Mouse (Mus musculus): ENCODE results near the gene Hrh1. TPM values are rescaled to one million over a fixed set of nuclear protein-coding genes. Genes with fewer than 3 reads are reported as not detected.

Hrh1 gene
- total and polyA plus RNA-seq, 3 experiments, result not detected

DNA sequence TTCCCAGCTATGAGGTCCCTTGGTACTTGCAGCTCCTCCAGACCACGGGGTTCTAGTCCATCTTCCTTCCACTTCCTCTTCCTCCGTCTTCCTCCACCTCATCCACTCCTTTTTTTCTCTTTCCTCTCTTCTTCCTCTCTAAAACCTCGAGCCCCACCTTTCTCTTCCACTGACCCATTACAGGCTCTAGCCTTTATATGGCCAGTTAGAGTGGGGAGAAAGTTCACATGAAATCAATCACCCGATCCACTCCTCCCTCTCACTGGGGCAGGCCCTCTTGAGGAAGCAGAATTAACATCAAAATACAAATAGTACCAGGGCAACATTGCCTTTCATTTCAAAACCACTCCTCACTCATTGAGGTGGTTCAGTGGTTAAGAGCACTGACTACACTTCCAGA is 9.9 kb upstream of the Hrh1 start:
- no peak for DNase-seq (ENCODE audit: extremely low read depth)
- Histone ChIP-seq H3K36me3 (replicated peaks in 1 of 2; ENCODE audit: control insufficient read depth in 1 of 2, insufficient read depth in 1 of 2, low read length in 1 of 2) (no peaks in the 10 kb centered on the region), H3K79me2 (replicated peaks; ENCODE audit: control insufficient read depth, extremely low read depth, insufficient read depth, poor library complexity, severe bottlenecking) (no peaks in the 10 kb centered on the region), H3K27me3 (replicated peaks) (peaks cover 94% of the 10 kb centered on the region), H3K27ac (ENCODE audit: insufficient read depth, low read depth) (no peak overlapping the region), H3K4me3 (replicated peaks in 1 of 3; ENCODE audit: low read depth in 2 of 3, low read length in 2 of 3, poor library complexity in 1 of 3) (no peak overlapping the region), H3K9ac (ENCODE audit: insufficient read depth, low read depth) (no peak overlapping the region), H3K9me3 (replicated peaks; ENCODE audit: low read length) (peaks cover 4% of the 10 kb centered on the region), H3K4me2 (ENCODE audit: insufficient read depth, low read depth, poor library complexity, severe bottlenecking) (no peak overlapping the region), H3K4me1 (ENCODE audit: control insufficient read depth in 1 of 2, insufficient read depth in 2 of 2) (no peaks in the 10 kb centered on the region)
- no peak for TF ChIP-seq CTCF (conservative IDR thresholded peaks at IDR 0.05 in 1 of 2, IDR thresholded peaks at IDR 0.05 in 1 of 2; ENCODE audit: low read depth in 2 of 2, low read length in 2 of 2)
- dilution Hi-C loops (cut with MboI; ENCODE audit: extremely low pct_ligation_motif_present, extremely low pct_unique_long_range_greater_than_20kb, low sequenced_read_pairs) (no loop called here), in situ Hi-C loops (cut with MboI; ENCODE audit: low pct_ligation_motif_present, low pct_unique_long_range_greater_than_20kb, low sequenced_read_pairs) (no loop called here)

GRCm38 (mm10) chr6:114390129-114390528 is 7.6 kb upstream of the Hrh1 start:
- in situ Hi-C loops (cut with MboI; ENCODE audit: low pct_ligation_motif_present, low pct_unique_long_range_greater_than_20kb, low sequenced_read_pairs), result no loop called here
- Histone ChIP-seq H3K27ac (ENCODE audit: insufficient read depth, low read depth) (no peak overlapping the region), H3K9ac (ENCODE audit: insufficient read depth, low read depth) (no peak overlapping the region), H3K79me2 (replicated peaks; ENCODE audit: control insufficient read depth, extremely low read depth, insufficient read depth, poor library complexity, severe bottlenecking) (no peaks in the 10 kb centered on the region), H3K9me3 (replicated peaks; ENCODE audit: low read length) (peaks cover 4% of the 10 kb centered on the region), H3K4me1 (ENCODE audit: control insufficient read depth in 1 of 2, insufficient read depth in 2 of 2) (no peaks in the 10 kb centered on the region), H3K4me2 (ENCODE audit: insufficient read depth, low read depth, poor library complexity, severe bottlenecking) (no peak overlapping the region), H3K27me3 (replicated peaks) (peaks cover 85% of the 10 kb centered on the region), H3K36me3 (replicated peaks in 1 of 2; ENCODE audit: control insufficient read depth in 1 of 2, insufficient read depth in 1 of 2, low read length in 1 of 2) (no peaks in the 10 kb centered on the region), H3K4me3 (replicated peaks in 1 of 3; ENCODE audit: low read depth in 2 of 3, low read length in 2 of 3, poor library complexity in 1 of 3) (no peak overlapping the region)
- no peak for DNase-seq (ENCODE audit: extremely low read depth)
- dilution Hi-C loops (cut with MboI; ENCODE audit: extremely low pct_ligation_motif_present, extremely low pct_unique_long_range_greater_than_20kb, low sequenced_read_pairs), result no loop called here
- no peak for TF ChIP-seq EP300 (IDR thresholded peaks at IDR 0.05; ENCODE audit: low read length)
- no peak for TF ChIP-seq JUND (conservative IDR thresholded peaks at IDR 0.05; ENCODE audit: low read depth, low read length)
- no peak for TF ChIP-seq SIN3A (IDR thresholded peaks at IDR 0.05; ENCODE audit: low read length)
- no peak for TF ChIP-seq RCOR1 (conservative IDR thresholded peaks at IDR 0.05; ENCODE audit: low read depth, low read length)
- TF ChIP-seq MXI1 (IDR thresholded peaks at IDR 0.05; ENCODE audit: low read depth, low read length), result no peak
- TF ChIP-seq POLR2A (IDR thresholded peaks at IDR 0.05; ENCODE audit: low read depth, low read length), result no peak

DNA sequence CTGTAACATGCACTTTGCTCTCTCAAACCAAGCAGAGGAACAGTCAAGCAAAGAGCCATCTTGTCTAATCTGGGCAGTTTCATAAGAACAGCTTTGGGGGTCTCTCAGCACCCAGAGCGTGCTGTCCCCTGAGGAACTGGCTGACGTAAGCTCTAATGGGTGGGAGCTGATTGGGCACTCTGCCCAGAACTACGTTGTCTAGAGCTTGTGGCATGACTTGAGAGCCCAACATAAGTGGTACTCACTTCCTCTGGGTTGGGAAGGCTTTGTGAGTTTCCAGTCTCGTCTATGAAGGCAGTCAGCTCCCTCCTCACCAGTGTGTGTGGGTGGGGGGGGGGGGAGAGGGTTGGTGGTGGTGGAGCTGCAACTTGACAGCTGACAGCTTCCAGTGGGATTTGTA is 2.8 kb upstream of the Hrh1 start:
- DNase-seq (ENCODE audit: extremely low read depth), result no peak
- no peak overlapping the region for H3K4me2 ChIP-seq (ENCODE audit: insufficient read depth, low read depth, poor library complexity, severe bottlenecking)
- dilution Hi-C loops (cut with MboI; ENCODE audit: extremely low pct_ligation_motif_present, extremely low pct_unique_long_range_greater_than_20kb, low sequenced_read_pairs), result no loop called here
- no peak for TF ChIP-seq NELFE (IDR thresholded peaks at IDR 0.05; ENCODE audit: low read depth, low read length)
- no peak for TF ChIP-seq HCFC1 (IDR thresholded peaks at IDR 0.05; ENCODE audit: low read depth, low read length)
- TF ChIP-seq PAX5 (IDR thresholded peaks at IDR 0.05; ENCODE audit: low read length), result no peak
- TF ChIP-seq MAZ (IDR thresholded peaks at IDR 0.05; ENCODE audit: low read depth, low read length), result no peak
- no peak for TF ChIP-seq MAFK (IDR thresholded peaks at IDR 0.05; ENCODE audit: insufficient replicate concordance, low read length)
- no peak for TF ChIP-seq MYC (IDR thresholded peaks at IDR 0.05; ENCODE audit: low read depth, low read length)
- no peak for TF ChIP-seq UBTF (IDR thresholded peaks at IDR 0.05; ENCODE audit: low read depth, low read length)
- no peak for TF ChIP-seq TBP (conservative IDR thresholded peaks at IDR 0.05; ENCODE audit: low read depth, low read length)
- TF ChIP-seq CHD2 (IDR thresholded peaks at IDR 0.05; ENCODE audit: low read length), result no peak
- no peak for TF ChIP-seq ETS1 (conservative IDR thresholded peaks at IDR 0.05; ENCODE audit: low read depth, low read length)
- TF ChIP-seq NRF1 (IDR thresholded peaks at IDR 0.05; ENCODE audit: low read depth, low read length), result no peak
- H3K9me3 ChIP-seq (replicated peaks; ENCODE audit: low read length), result no peaks in the 10 kb centered on the region
- H3K9ac ChIP-seq (ENCODE audit: insufficient read depth, low read depth), result no peak overlapping the region
- H3K27me3 ChIP-seq (replicated peaks), result peaks cover 60% of the 10 kb centered on the region
- no peaks in the 10 kb centered on the region for H3K79me2 ChIP-seq (replicated peaks; ENCODE audit: control insufficient read depth, extremely low read depth, insufficient read depth, poor library complexity, severe bottlenecking)
- no peaks in the 10 kb centered on the region for H3K4me1 ChIP-seq (ENCODE audit: control insufficient read depth in 1 of 2, insufficient read depth in 2 of 2)
- H3K4me3 ChIP-seq (replicated peaks in 1 of 3; ENCODE audit: low read depth in 2 of 3, low read length in 2 of 3, poor library complexity in 1 of 3), result no peak overlapping the region
- H3K27ac ChIP-seq (ENCODE audit: insufficient read depth, low read depth), result no peak overlapping the region
- in situ Hi-C loops (cut with MboI; ENCODE audit: low pct_ligation_motif_present, low pct_unique_long_range_greater_than_20kb, low sequenced_read_pairs), result no loop called here
- H3K36me3 ChIP-seq (replicated peaks in 1 of 2; ENCODE audit: control insufficient read depth in 1 of 2, insufficient read depth in 1 of 2, low read length in 1 of 2), result no peaks in the 10 kb centered on the region
